Mouse (Mus musculus): ENCODE data around the gene Tmem94.

DNA sequence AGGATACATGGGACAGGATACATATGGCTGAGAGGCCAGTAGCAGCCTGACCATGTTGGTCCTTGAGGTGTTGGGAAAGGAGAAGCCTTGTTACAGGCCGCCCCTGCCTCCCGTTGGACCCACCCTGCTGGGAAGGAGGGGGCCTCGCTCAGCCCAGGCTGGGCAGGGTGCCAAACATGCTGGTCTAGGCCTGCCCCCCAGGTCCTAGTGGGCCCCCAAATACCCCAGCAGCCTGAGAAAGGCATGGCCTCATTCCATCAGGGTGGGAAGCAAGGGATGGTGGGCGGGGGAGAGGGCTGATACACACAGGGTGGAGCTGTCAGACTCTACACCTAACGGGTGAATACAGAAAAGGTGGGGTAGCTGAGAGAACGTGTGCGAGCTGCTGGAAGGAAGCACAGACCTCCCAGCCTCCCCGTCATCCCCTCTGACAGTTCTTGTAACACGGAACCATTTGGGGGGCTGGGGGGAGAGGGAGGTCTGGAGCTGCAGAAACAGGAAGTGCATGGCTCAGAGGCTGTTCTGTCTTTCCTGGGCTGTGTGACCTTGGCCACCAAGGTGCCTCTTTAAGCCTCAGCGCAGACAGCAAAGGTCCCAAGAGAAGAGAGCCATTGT, 43.6 kb downstream of the Tmem94 start:
- no peak for TF ChIP-seq CTCF (IDR thresholded peaks at IDR 0.05; ENCODE audit: control insufficient read depth, insufficient read depth, insufficient replicate concordance, low read depth, low read length)
- no peak for TF ChIP-seq POLR2A (IDR thresholded peaks at IDR 0.05; ENCODE audit: control insufficient read depth, low read depth, low read length)
